Mouse (Mus musculus) kidney, postnatal 36 days (tissue): Measurements from ENCODE around the gene Rapsn.

Experiments
- DNase-seq, 2 experiments: peaks; one replicate each; pipeline ENCODE4 v3.0.0; 2021 to 2022; ENCODE audit warnings: mixed read lengths in 2 of 2

Rapsn gene

DNA sequence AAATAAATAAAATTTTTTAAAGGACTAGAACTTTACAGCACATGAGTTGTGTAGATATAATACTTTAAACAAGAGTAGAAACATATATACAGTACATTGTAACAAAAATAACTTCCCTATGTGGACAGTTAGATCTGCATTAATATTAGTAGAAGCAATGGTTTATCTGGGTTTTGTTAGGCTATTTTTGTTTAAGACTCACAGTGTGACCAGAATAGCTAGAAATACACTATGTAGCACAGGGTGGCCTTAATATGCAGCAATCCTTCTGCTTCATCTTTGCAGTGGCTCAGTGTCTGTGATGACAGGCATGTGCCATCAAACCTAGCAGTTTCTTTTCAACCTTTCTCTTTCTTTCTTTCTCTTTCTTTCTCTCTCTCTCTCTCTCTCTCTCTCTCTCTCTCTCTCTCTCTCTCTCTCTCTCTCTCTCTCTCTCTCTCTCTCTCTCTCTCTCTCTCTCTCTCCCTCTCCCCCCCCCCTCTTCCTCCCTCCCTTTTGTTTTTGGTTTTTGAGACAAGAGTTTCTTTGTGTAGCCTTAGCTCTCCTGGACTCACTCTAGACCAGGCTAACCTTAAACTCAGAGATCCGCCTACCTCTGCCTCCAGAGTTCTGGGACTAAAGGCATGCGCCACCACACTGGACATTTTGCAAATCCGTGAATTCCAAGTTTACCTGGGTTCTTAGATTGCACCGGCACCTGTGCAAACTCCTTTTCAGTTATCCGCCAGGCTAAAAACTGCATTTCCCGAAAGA lies 17.9 kb downstream of the Rapsn start:
- no peak for DNase-seq

DNA sequence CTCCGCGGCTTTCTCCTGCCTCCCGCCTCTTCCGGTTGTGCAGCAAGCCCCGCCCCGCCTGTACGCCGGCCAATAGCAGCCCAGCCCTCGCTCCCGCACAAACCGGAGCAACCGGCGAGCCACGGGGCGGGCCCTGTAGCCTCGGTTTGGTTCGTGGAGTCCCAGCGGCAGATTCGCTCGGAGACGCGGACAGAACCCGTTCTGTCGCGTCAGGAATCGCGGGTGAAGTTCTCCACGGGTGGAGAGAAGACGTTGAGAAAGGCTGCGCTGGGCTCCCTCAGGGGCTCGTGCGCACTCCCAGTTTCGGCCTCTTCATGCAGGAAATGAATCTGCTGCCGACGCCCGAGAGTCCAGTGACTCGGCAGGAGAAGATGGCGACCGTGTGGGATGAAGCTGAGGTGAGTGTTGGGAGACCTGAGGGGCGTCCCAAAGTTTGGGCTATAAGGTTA lies 18.5 kb downstream of the Rapsn start, which contains the start of gene Psmc3:
Gene Psmc3 (plus strand): TSS at position 76 of the 449 bp plus-strand sequence.
- peak; percentile 97 to 99 for DNase-seq

DNA sequence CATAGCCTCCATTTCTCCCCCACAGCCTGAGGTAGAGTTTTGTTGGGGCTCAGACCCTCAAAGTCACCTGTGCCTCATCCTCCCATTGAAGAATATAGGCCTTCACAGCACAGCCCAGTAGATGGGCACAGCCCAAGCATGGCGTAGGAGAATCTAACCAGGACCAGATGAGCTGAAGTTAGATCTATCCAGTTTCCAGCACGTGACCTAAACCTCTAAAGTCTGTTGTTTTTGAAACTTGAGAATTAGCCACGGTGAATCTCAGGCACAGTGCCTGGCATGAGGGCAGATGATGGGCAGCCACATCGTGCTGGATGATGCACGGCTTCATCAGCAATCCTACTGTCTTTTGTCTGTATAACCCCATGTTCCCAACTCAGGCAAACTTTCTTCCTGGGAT lies 23.0 kb downstream of the Rapsn start:
- DNase-seq, result no peak

DNA sequence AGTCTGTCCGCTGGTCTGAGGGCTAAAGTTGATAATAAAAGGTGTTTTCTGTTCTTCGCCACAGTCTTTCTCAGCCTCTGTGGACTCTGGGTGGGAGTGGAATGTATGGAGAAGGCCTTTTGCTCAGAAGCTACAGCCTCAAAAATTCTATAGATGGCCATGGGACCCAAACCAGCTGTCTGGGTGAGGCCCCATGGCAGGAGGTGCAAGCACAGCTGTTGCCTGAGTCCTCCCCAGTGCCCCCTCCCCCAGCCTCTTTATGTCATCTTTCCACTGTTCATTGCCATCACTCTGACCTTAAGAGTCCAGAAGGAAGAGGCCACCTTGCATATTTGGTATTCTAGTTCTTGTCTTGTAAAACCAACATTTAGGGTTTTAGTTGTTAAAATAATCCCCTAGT lies 24.0 kb downstream of the Rapsn start:
- DNase-seq, result no peak

DNA sequence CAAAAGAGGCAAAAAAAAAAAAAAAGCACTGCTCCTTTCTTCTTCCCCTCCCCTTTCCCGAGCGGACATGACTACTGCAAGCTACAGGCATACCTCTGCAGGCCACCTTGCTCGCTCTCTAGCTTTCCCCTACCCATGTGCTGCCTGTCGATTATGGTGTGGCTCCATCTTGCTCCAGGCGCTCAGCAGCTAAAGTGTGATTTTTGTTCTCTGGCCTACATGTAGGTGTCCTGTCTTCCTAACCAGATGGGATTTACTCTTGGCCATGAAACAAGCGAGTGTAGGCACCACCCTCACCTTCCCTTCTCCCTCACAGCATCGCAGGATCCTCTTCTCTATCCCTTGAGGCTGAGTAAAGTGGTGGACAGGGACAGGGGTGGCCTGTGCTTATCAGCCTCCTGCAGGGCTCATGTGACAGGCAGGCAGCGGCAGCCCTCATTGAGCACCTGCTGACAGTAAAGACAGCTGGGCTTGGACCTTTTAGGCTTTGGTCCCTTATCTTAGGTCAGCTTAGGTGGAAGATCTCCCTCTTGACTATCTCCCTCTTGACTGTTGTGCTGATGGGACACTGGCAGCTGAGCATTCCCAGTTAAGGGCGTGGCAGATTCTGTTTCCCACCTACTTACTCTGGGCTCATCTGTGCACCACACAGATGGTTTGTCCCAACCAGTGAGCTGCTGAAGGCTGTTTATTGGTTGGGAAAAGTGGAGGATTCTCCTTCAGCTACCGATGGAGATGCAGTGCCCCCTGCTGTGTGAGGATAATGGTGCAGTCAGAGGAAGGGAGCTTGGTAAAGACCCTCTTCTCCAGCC lies 25.3 kb downstream of the Rapsn start:
- peak in 1 of 2 experiments; percentile 70 for DNase-seq

DNA sequence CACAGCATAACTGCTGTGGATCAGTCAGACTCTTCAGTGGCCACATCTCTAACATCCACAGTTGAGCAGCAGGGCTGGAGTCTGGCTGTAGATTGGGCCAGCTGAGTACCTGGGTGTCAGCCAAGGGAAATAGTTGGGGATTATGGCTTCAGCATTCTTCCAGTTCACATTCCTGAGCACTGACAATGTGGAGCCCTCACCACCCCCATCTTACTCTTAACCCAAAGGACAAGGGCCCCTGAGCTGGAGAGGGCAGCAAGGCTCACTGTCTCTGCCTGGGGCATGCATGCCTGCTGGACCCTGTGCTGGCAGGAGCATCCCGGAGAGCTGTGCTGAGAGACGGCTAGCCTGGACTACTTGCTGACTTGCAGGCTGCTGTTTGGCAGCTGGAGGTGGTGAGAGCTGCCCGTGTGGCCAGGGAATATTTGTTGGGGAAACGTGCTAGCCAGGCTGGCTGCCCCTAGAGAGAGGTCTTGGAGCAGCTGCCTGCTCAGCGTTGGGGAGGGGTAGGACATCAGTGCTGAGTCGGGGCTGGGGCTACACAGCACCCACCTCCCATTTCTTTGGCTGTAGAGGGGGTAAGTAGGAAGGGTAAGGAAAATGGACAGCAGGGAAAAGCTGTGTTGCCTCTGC lies 26.5 kb downstream of the Rapsn start:
- peak; percentile 62 to 70 for DNase-seq

DNA sequence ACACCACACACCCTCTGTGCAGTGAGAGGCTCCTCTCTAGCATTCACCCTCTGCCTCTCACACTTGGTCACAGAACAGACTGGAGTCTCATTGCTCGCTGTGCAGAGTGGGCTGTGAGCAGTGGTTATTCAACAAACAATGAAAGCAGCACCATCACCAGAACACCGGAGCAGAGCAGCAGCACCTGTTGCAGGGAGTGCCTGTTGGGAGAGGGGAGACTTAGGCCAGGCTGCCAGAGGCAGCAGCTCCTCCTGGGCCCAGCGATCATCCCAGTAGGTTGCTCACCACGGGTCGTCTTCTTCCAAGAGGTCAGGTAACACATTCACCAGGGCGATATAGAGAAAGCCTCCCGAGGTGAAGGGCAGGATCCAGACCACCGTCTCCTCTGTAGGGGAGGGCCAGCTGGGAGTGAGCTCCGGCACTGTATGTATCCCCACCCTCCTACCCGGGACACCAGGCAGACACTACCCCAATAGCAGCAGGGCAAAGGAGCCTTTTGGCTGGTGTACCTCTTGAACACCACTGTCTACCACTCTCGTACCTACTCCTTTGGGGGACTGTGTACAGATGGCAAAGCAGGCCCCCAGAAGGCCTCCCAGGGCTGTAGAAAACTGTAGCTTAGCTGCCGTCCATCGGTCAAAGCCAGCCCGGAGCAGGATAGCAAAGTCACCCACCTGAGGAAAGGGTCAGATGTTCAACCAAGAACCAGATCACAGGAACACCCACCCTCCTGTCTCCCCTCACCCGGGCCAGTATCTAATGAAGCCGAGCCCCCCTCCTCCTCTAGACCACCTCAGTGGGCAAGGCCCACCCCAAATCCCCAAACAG lies 27.6 kb downstream of the Rapsn start:
- DNase-seq, result no peak

DNA sequence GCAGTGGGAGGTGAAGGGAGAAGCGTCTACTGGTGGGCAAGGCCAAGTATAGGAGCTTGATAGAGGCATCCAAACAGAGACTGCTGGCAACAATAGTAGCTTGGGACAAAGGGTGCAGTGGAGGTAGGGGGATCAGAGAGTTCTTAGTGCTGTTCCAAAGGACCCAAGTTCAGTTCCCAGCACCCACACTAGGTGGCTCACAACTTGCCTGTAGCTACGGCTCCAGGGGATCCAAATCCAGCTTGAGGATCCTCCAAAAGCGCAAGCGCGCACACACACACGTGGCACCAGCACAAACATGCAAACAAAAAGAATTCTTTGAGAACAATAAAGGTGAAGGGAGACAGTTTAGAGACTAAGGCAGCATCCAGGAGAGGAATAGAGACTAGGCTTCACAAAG lies 28.8 kb downstream of the Rapsn start:
- DNase-seq, result no peak

DNA sequence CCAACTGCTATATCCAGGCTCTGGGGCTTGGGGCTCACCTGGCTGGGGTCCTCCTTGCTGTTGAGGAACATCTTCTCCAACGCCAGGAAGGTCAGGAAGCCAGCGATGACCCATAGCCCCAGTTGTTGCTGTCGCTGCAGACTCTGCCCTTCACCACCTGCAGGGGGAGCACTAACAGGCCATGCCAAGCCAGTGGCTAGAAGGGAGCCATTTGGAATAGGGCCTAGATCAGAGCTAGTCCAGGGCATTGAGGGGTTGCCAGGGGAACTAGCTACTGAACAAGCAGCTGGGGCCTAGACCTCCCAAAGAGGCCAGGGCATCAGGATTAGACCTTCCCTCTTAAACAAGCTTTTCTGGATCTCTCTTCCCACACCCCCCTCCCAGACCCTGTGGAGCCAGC lies 30.1 kb downstream of the Rapsn start:
- peak; percentile 64 to 81 for DNase-seq

DNA sequence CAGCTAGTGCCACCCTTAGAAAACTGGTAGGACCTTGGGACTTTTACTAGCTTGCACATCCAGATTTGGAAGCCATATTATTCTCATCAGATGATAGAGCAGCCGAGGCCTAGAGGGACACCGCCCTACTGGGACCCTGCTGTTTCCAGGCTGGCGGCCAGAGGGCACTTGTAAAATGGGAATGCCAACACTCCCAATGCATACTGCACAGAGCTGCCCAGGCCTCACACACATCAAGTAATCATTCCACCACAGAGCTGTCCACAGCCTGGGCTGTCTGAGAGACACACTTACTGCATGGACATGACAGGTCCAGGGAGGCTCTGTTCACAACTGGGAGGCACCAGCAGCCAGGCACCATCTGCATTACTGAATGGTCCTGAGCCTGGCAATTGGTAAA lies 31.0 kb downstream of the Rapsn start:
- no peak for DNase-seq

DNA sequence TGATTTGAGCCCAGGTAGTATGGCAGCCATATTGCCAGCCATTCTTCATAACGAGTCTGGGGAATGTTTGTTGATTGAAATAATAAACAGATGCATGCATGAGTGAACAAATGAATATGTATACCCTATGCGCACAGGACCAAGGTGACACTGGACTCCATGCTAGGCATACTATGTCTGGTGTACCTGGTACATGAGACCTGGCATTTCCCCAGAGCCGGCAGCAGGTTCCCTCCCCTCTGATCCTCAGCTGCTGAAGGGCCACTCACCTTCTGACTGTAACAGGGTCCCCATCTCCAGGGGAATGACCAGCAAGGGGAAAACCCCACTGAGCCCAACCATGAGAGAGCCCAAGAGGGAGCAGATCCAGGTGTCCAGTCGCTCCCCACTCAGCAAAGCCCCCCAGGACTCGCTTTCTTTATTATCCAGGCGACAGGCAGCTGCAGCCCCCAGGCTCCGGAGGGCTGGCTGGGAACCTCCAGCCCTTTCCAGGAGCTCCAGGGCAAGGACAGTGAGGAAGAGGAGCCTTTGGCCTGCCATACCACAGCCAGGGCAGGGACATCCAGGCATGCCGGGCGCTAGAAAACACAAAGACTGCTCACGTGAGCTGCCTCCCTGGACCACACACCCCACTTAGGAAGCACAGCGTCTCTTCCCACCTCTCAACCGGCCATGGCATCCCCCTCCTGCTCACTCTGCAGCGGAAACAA lies 32.9 kb downstream of the Rapsn start:
- no peak for DNase-seq

DNA sequence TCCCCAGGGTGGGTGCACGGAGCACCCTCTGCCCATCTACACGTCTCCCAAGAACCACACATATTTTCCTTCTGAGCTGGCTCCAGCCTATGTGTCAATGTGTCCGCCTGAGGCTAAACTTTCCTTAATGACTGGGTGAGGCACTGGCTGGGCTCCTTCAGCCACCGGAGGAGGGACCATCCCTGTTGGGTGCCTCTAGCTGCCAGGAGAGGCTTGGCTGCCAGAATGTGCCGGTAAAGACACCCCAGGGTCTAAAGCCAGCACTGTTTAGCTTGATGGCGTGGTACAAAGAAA lies 33.4 kb downstream of the Rapsn start:
- DNase-seq, result no peak

DNA sequence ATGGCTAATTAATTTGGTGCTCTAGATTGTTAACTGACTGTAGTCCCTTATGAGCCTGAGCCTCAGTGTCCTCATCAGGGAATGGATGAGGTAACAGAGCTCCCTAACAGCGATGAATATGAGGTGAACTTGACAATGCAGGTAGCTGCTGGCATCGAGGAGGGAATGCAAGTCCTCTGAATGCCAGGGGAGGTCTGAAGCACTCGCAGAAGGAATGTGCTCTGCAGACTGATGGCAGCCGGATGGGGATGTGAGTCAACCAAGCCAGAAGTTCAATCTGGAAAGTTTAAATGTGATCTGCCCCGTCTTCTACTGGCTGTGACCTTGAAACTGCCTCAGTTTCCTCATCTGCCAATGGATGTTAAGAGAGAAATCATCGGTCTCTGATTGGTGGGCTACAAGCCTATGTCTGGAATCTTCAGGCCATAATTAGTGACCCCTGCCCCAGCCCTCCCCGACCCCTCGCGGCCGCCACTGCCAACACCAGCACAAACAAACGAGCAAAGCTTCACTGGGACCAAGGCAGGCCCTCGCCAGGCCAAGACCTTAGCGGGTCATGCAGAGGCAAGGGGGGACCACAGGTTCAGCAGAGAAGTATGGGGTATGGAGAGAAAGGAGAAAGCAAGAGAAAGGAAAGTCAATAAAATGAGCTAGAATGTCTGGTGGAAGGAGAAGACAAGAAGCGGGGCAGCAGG lies 34.0 kb downstream of the Rapsn start:
- DNase-seq, result no peak

DNA sequence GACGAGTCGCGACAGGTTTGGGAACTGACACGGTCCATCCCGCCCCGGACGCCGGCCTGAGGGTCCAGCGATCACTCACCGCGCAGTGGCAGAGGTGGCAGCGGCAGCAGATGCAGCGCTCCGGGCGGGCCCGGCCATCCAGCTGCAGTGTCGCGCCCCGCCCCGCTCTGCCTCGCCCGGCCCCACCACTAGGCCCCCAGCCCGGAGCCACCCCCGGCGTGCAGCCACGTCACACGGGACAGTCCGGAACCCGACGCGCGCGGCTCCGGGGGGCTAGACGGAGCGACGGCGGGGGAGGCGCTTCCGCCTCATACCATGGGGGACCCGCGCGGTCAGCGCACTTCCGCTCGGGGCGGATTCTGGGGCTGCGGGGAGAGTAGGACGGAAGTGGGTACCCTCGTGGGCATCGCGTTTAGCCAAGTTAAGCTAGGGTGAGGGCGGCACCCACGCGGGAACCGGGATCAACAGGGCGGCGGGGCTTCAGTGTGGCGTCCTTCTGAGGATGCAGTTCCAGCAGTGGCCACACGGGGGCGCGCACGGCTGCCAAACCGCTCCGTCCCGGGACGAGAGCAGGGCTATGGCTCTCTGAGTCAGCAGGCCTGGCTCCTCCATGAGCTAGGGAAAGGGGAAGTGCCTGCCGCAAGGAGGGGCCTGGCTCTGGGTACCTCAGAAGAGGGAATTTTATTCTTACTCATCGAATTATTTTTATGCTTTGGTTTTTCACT lies 34.8 kb downstream of the Rapsn start, which contains the start of gene Slc39a13:
Gene Slc39a13 (minus strand): TSS at position 342 of the 725 bp plus-strand sequence.
- DNase-seq, result peak; percentile 95 to 96

DNA sequence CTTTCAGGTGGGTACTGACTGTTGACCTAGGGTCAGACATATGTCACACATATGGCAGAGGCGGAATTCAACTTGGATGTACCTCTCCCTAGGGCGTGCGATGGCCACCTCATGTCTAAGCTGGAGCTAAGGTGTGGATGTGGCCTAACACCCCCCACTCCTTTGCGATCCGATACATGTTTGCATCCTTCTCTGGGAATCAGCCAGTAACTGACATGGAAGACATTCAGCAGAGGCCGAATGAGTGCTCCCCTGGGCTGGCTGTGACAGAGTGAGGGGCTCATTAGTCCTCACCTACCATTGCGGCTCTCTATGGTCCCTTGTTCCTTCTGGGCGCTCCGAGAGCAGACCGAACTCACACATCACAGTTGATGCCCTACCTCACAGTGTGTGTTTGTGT lies 35.6 kb downstream of the Rapsn start:
- DNase-seq, result no peak

DNA sequence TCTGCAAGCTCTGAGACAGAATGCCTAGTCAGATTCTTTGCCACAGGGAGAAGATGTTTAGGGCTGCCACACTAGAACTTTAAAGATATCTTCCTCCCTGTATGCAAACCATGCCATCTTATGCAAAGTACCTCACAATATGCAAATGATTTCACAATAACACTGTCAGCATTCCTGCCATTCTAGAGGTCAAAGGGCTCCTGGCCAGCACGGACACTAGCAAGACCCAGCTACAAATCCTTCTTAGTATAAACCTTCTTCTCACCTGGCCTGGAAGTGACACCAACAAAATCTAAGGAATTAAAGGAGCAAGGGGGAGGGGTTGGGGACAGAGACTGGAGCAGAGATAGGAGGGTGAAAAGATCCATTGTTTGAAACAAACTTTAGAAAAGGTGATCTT lies 36.7 kb downstream of the Rapsn start:
- peak; percentile 52 to 61 for DNase-seq

DNA sequence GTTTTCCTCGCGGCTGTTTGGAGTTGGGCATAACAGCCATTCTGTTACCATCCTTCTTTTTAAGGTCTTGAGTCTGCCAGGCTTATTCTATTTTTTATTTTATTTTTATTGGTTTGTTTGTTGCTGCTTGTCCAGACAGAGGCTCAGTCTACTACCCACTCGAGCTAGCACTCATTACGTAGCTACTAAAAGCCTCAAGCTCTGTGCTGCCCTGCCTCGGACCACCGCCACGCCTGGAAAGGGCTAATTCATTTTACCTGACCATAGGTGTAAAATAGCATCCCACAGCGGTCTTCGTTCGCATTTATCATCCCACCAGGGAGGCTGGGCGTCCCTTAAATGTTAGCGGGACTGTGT lies 42.5 kb downstream of the Rapsn start:
- no peak for DNase-seq

DNA sequence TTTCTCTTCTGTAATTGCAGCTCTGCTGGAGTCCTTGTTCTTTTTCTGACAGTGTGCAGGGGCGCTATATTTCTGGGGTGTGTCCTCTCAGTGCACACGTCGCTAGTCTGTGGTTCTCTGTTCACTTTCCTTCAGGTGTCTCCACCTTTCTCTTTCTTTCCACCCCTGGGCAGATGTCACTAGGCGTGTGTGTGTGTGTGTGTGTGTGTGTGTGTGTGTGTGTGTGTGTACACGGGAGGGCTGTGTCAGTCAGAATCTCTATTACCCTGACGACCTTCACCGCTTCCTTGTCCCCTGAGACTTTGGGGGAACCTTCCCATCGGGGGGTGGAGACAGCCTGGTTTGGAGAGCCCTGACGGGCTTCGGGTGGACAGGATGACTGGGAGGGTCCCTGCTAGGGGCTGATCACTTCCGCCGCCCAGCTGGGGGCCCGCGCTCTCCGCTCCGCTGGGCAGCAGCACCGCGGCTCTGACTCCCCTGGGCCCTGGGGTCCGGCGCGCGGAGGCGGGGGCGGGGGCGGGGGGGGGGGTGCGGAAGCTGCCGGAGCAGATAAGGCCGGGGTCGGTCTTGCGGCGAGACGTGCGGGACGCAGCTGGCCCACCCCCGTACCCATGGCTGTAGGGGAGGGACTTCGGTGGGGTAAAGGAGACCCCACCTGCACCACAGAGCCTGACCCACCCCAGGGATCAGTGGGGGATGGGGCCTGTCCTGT lies 43.0 kb downstream of the Rapsn start:
- no peak for DNase-seq

DNA sequence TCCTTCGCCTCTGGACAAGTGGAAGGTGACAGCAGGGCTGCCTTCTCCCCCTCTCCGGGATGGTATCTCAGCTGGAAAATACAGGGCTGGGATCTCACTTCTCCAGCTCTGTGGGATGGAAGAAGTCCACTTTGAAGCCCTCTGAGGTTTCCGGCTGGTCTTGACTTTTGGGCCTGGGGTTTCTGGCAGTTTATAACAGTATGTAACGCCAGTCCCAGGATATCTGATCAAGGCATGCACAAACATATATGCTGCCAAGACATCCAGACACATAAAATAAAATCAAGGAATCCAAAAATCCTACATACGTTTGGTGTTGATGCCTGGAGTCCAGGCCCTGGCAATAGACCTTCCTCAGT lies 43.6 kb downstream of the Rapsn start:
- no peak for DNase-seq

DNA sequence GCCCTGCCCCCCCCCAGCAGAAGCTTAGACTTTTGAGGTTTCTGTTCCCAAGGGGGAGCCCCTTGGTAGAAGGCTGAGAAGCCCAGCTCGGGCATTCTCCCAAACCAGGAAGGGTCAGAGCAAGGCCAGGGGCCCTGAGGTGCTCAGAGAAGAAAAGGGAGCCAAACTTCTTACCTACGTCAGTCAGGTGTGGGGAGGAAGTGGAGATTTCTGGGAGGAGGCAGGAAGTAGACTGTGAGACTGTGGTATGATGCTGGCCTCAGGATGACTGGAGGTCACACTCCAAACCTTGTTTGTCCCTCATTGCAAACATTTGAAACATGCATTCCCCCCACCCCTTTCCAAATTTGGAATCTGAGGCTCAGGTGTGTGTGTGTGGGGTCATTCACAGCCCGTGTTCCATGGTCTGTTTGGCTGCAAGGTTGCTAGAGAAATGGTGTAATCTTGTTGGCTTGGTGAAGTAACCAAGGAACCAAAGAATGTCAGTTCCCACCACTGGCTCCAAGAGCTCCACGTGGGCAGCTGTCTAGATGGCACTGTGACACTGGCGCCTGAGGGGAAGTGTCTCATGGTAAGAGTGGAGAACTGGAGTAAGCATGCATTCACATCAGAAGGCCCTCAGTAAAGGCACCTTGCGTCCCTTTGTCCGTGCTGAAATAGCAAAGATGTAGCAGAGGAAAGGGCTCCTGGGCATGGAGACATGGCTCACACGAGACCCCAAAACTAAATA lies 45.5 kb downstream of the Rapsn start:
- DNase-seq, result no peak
